Mouse (Mus musculus) embryonic facial prominence, embryonic 12.5 days (tissue): ENCODE results near the gene Fkbp6. TPM values are rescaled to one million over a fixed set of nuclear protein-coding genes. Genes with fewer than 3 reads are reported as not detected.
A peak's percentile ranks its signal among the peaks of the same experiment; 100 is the strongest.

Experiments
- ATAC-seq: fragments of 200-750 bp; cut with Nextera tagmentation; 2 replicates; pipeline ENCODE4 v1.8.0; 2017; ENCODE audit not compliant: insufficient number of reproducible peaks, insufficient read depth, low FRiP score, low TSS enrichment
- H3K27ac ChIP-seq: fragments of 300-500 bp; sonication (generic); 2 replicates; pipeline ENCODE4 v1.5.1; 2016; ENCODE audit warnings: mild to moderate bottlenecking
- H3K27me3 ChIP-seq: fragments of 300-500 bp; sonication (generic); 2 replicates; pipeline ENCODE4 v1.6.1; 2016; ENCODE audit warnings: mild to moderate bottlenecking, moderate library complexity
- H3K36me3 ChIP-seq: fragments of 300-500 bp; sonication (generic); 2 replicates; pipeline ENCODE4 v1.6.1; 2016; ENCODE audit warnings: mild to moderate bottlenecking
- H3K4me1 ChIP-seq: fragments of 300-500 bp; sonication (generic); 2 replicates; pipeline ENCODE4 v1.6.1; 2016
- H3K4me2 ChIP-seq: fragments of 300-500 bp; sonication (generic); replicated peaks from 2 replicates; pipeline ENCODE4 v1.6.1; 2016; ENCODE audit warnings: mild to moderate bottlenecking, moderate library complexity
- H3K4me3 ChIP-seq: fragments of 300-500 bp; sonication (generic); 2 replicates; pipeline ENCODE4 v1.5.1; 2016; ENCODE audit warnings: mild to moderate bottlenecking
- H3K9ac ChIP-seq: fragments of 300-500 bp; sonication (generic); 2 replicates; pipeline ENCODE4 v1.6.1; 2016; ENCODE audit warnings: mild to moderate bottlenecking, moderate library complexity
- H3K9me3 ChIP-seq: fragments of 300-500 bp; sonication (generic); 2 replicates; pipeline ENCODE4 v1.6.1; 2016; ENCODE audit warnings: mild to moderate bottlenecking, moderate library complexity
- WGBS: fragments of 180-500 bp; shearing (Covaris S2); methylation state at CpG from one replicate; pipeline ENCODE4 v1.1.7; 2016; 5-methylcytosine and 5-hydroxymethylcytosine counted together
- polyA plus RNA-seq: library from polyadenylated mRNA; unstranded; fragments of >200 nt; fragmentation: Nextera tagmentation; extraction: Ambion mirVana; gene quantifications from 2 replicates; pipeline ENCODE4 v1.2.1, GENCODE M21; 2016

Fkbp6 gene
- polyA plus RNA-seq, 1 experiment from 2014 or later, result not detected

- Histone ChIP-seq H3K4me2 (no peak overlapping the region), H3K27ac (no peak overlapping the region), H3K9me3 (no peaks in the 10 kb centered on the region), H3K9ac (no peak overlapping the region), H3K27me3 (peaks cover 3% of the 10 kb centered on the region; the same call in 1 of the 2 replicates), H3K36me3 (no peaks in the 10 kb centered on the region), H3K4me1 (peaks cover 11% of the 10 kb centered on the region), H3K4me3 (no peak overlapping the region)
- ATAC-seq, result no peak
- 59% methylated on average over 12 of the region's 12 CpGs for WGBS
Measured at GRCm38 (mm10) chr5:135271563-135272165, 78.2 kb downstream of the Fkbp6 start.

DNA sequence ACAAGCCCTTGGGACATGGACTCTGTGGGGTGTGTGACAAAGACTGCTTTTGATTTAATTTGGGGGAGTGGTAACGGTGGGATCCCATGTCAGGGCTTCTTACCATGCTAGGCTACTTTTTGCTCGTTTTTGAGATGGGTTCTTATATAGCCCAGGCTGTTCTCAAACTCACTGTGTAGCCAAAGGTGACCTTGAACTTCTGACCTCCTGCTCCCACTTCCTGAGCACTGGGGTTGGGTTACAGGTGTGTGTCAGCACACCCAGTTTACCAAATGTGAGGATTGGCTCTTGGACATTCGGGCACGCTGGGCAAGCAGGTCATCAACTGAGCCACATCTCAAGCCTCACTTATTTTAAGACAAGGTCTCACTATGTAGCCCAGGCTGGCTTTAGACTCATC is 79.5 kb downstream of the Fkbp6 start:
- Histone ChIP-seq H3K4me2 (no peak overlapping the region), H3K36me3 (no peaks in the 10 kb centered on the region), H3K4me3 (no peak overlapping the region), H3K27me3 (no peaks in the 10 kb centered on the region), H3K27ac (no peak overlapping the region), H3K9ac (no peak overlapping the region), H3K4me1 (peaks cover 11% of the 10 kb centered on the region), H3K9me3 (no peaks in the 10 kb centered on the region)
- ATAC-seq, result no peak
- WGBS, result 70% methylated on average over 4 of the region's 4 CpGs

GRCm38 (mm10) chr5:135269451-135269850 is 80.4 kb downstream of the Fkbp6 start:
- Histone ChIP-seq H3K27me3 (no peaks in the 10 kb centered on the region), H3K4me2 (no peak overlapping the region), H3K9ac (no peak overlapping the region), H3K36me3 (no peaks in the 10 kb centered on the region), H3K27ac (no peak overlapping the region), H3K9me3 (no peaks in the 10 kb centered on the region), H3K4me3 (no peak overlapping the region), H3K4me1 (peaks cover 7% of the 10 kb centered on the region)
- 80% methylated on average over 8 of the region's 8 CpGs for WGBS
- no peak for ATAC-seq

GRCm38 (mm10) chr5:135264548-135264947 is 85.3 kb downstream of the Fkbp6 start:
- peaks cover 16% of the 10 kb centered on the region; the same call in 1 of the 2 replicates for H3K4me1 ChIP-seq
- WGBS, result 13% methylated on average over 9 of the region's 9 CpGs
- H3K27ac ChIP-seq, result peak overlapping the region; percentile 80
- no peaks in the 10 kb centered on the region for H3K36me3 ChIP-seq
- no peak overlapping the region for H3K9ac ChIP-seq
- peak; percentile 49; the same call in 1 of the 2 replicates for ATAC-seq
- H3K4me2 ChIP-seq, result peak overlapping the region; percentile 34
- no peaks in the 10 kb centered on the region for H3K9me3 ChIP-seq
- no peaks in the 10 kb centered on the region for H3K27me3 ChIP-seq
- no peak overlapping the region for H3K4me3 ChIP-seq

DNA sequence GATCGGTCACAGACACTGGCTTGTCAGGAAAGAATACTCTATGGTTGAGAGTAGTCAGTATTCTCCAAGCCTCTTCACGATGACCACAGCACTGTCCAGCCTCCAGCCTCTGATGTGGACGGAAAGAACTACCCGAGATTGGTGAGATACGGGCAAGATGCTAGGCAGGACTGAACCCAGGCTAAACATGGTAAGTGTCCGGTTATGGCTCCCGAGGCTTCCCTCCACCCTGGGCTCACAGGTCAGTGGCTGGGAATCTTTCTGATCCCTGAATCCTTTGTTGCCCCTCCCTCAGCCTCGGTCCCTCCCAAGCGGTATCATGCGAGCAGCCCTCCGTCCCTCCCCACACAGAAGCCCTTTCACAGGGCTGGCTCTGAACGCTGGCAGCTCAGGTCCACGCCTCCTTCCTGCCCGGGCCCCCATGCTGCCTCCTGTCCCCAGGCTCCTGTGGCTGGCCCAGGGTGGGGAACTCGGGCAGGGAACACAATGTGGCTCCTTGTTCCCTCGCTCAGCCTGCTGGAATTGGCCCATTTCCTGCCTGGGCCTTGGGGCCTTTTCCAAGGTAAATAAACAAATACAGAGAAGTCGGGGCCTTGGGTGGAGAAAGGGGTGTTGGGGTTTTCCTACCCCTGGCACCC is 85.9 kb downstream of the Fkbp6 start:
- WGBS, result 7% methylated on average over 17 of the region's 17 CpGs
- H3K4me1 ChIP-seq, result peaks cover 18% of the 10 kb centered on the region; the same call in 1 of the 2 replicates
- H3K27me3 ChIP-seq, result no peaks in the 10 kb centered on the region
- H3K9ac ChIP-seq, result peak overlapping the region; percentile 25; the same call in 1 of the 2 replicates
- H3K4me3 ChIP-seq, result 0 out of 2 replicates have a peak overlapping the region, but pooled peaks have one; percentile 9
- peak; percentile 84 for ATAC-seq
- peak overlapping the region; percentile 34 for H3K4me2 ChIP-seq
- H3K36me3 ChIP-seq, result no peaks in the 10 kb centered on the region
- H3K9me3 ChIP-seq, result no peaks in the 10 kb centered on the region
- peak overlapping the region; percentile 80 for H3K27ac ChIP-seq

GRCm38 (mm10) chr5:135258280-135259150 is 91.3 kb downstream of the Fkbp6 start:
- H3K9ac ChIP-seq, result peak overlapping the region; percentile 45
- no peaks in the 10 kb centered on the region for H3K27me3 ChIP-seq
- WGBS, result 12% methylated on average over 29 of the region's 30 CpGs
- ATAC-seq, result no peak
- peak overlapping the region; percentile 26 for H3K4me3 ChIP-seq
- peak overlapping the region; percentile 48 for H3K4me2 ChIP-seq
- H3K27ac ChIP-seq, result peak overlapping the region; percentile 96
- peaks cover 21% of the 10 kb centered on the region for H3K4me1 ChIP-seq
- H3K36me3 ChIP-seq, result no peaks in the 10 kb centered on the region
- peaks cover 4% of the 10 kb centered on the region; the same call in 1 of the 2 replicates for H3K9me3 ChIP-seq

DNA sequence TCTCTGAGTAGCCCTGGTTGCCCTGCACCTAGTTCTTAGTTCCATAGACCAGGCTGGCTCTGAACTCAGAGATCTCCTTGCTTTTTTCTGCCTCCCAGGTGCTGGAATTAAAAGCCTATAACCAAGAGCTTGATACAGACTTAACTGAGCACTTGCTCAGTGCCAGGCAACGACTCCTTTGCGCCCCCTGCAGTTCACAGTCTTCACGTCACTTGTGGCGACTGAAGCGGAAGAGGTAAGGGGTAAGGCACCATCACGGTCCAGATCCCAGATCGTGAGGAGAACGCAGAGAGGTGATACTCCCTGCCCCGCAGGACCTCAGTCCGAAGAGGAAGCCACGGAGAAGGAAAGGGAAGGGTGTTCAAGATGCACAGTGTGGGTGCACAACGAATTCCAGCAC is 92.3 kb downstream of the Fkbp6 start:
- no peaks in the 10 kb centered on the region for H3K36me3 ChIP-seq
- ATAC-seq, result no peak
- H3K9ac ChIP-seq, result no peak overlapping the region
- peaks cover 4% of the 10 kb centered on the region; the same call in 1 of the 2 replicates for H3K9me3 ChIP-seq
- H3K4me1 ChIP-seq, result peaks cover 27% of the 10 kb centered on the region
- H3K4me2 ChIP-seq, result no peak overlapping the region
- H3K27me3 ChIP-seq, result no peaks in the 10 kb centered on the region
- H3K4me3 ChIP-seq, result no peak overlapping the region
- WGBS, result 80% methylated on average over 12 of the region's 12 CpGs
- H3K27ac ChIP-seq, result peak overlapping the region; percentile 96

DNA sequence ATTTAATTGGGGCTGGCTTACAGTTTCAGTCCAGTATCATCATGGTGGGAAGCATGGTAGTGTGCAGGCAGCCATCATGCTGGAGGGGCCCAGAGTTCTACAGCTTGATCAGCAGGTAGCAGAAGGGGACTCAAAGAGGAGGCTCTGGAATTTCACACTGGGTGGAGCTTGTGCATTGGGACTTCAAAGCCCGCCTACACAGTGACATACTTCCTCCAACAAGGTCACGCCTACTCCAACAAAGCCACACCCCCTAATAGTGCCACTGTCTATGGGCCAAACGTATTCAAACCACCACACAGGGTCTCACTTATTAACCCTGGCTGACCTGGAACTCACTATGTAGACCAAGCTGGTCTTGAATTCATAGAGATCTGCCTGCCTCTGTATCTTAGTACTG is 93.7 kb downstream of the Fkbp6 start:
- no peaks in the 10 kb centered on the region for H3K36me3 ChIP-seq
- 86% methylated on average over 3 of the region's 3 CpGs for WGBS

GRCm38 (mm10) chr5:135253741-135254401 is 96.0 kb downstream of the Fkbp6 start:
- 5% methylated on average over 12 of the region's 12 CpGs for WGBS
- 0 out of 2 replicates have a peak overlapping the region, but pooled peaks have one; percentile 20 for H3K9ac ChIP-seq
- peak overlapping the region; percentile 16; the same call in 1 of the 2 replicates for H3K4me2 ChIP-seq
- H3K9me3 ChIP-seq, result peaks cover 4% of the 10 kb centered on the region; the same call in 1 of the 2 replicates
- no peak overlapping the region for H3K4me3 ChIP-seq
- H3K36me3 ChIP-seq, result no peaks in the 10 kb centered on the region
- H3K4me1 ChIP-seq, result peaks cover 32% of the 10 kb centered on the region
- peak; percentile 70 for ATAC-seq
- peak overlapping the region; percentile 84 for H3K27ac ChIP-seq
- H3K27me3 ChIP-seq, result peaks cover 22% of the 10 kb centered on the region

More for the DNA sequence above, 93.7 kb downstream of the Fkbp6 start:
- Histone ChIP-seq H3K4me3 (no peak overlapping the region), H3K9ac (no peak overlapping the region), H3K9me3 (peaks cover 4% of the 10 kb centered on the region; the same call in 1 of the 2 replicates), H3K4me2 (no peak overlapping the region), H3K27ac (no peak overlapping the region), H3K27me3 (no peaks in the 10 kb centered on the region; the same call in 1 of the 2 replicates), H3K4me1 (peaks cover 29% of the 10 kb centered on the region)
- no peak for ATAC-seq

GRCm38 (mm10) chr5:135251079-135251454 is 98.8 kb downstream of the Fkbp6 start, which contains the start of gene Fzd9:
TSS of gene Fzd9 (minus strand) at chr5:135251230.
- ATAC-seq, result peak; percentile 37; the same call in 1 of the 2 replicates
- Histone ChIP-seq H3K4me3 (peak within 1 kb of the TSS; percentile 63), H3K36me3 (peaks cover 13% of the 10 kb centered on the region), H3K27ac (peak within 1 kb of the TSS; percentile 54; the same call in 1 of the 2 replicates), H3K4me2 (peak within 1 kb of the TSS; percentile 97), H3K27me3 (peaks cover 29% of the 10 kb centered on the region), H3K9me3 (no peaks in the 10 kb centered on the region), H3K4me1 (peaks cover 26% of the 10 kb centered on the region), H3K9ac (peak within 1 kb of the TSS; percentile 59)
- WGBS, result 0% methylated on average over 51 of the region's 51 CpGs
